Mouse (Mus musculus): ENCODE measurements around the gene Adgrf2. TPM values are rescaled to one million over a fixed set of nuclear protein-coding genes. Genes with fewer than 3 reads are reported as not detected.

Adgrf2 gene
- polyA plus RNA-seq, 1 experiment from 2014 or later = 0.09 TPM

DNA sequence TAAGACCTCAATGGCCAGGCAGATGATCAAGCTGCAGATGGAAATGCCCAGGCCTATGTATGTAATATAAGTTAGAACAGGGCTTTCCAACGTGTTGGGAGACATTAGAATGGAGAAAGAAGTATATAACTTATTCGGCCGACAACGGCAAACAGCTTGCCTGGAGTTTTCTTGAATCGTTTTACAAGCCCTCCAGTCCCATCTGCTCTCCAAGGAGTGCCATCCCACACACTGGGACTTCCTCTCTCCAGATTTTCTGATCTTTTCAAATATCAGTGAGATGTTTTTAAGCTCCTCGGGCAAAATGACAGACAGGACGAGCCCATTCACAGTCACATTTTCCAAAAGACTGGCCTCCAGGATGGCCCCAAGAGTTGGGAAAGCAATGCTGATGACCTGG is 31.3 kb downstream of the Adgrf2 start:
- H3K4me3 ChIP-seq = no peak overlapping the region
- H3K9me3 ChIP-seq = no peaks in the 10 kb centered on the region
- no peaks in the 10 kb centered on the region for H3K36me3 ChIP-seq
- ATAC-seq (ENCODE audit: low FRiP score, low read depth) = no peak
- no peaks in the 10 kb centered on the region for H3K4me1 ChIP-seq
- no peak overlapping the region for H3K9ac ChIP-seq (replicated peaks)
- no peaks in the 10 kb centered on the region for H3K27me3 ChIP-seq
- H3K4me2 ChIP-seq (replicated peaks) = no peak overlapping the region
- WGBS = 91% methylated on average over 7 of the region's 7 CpGs
- H3K27ac ChIP-seq (replicated peaks) = no peak overlapping the region

- Histone ChIP-seq H3K9me3 (no peaks in the 10 kb centered on the region), H3K27me3 (no peaks in the 10 kb centered on the region), H3K36me3 (no peaks in the 10 kb centered on the region), H3K9ac (replicated peaks) (no peak overlapping the region), H3K27ac (replicated peaks) (no peak overlapping the region), H3K4me1 (no peaks in the 10 kb centered on the region), H3K4me3 (no peak overlapping the region), H3K4me2 (replicated peaks) (no peak overlapping the region)
- WGBS = 89% methylated on average over 4 of the region's 4 CpGs
- no peak for ATAC-seq (ENCODE audit: low FRiP score, low read depth)
These were observed 36.4 kb downstream of the Adgrf2 start for GRCm38 (mm10) chr17:42705611-42706010.

GRCm38 (mm10) chr17:42702198-42702597 is 39.8 kb downstream of the Adgrf2 start:
- no peaks in the 10 kb centered on the region for H3K4me1 ChIP-seq
- no peak overlapping the region for H3K4me2 ChIP-seq (replicated peaks)
- no peaks in the 10 kb centered on the region for H3K9me3 ChIP-seq
- H3K27me3 ChIP-seq = no peaks in the 10 kb centered on the region
- ATAC-seq (ENCODE audit: low FRiP score, low read depth) = no peak
- H3K27ac ChIP-seq (replicated peaks) = no peak overlapping the region
- 91% methylated on average over 9 of the region's 9 CpGs for WGBS
- no peak overlapping the region for H3K9ac ChIP-seq (replicated peaks)
- H3K36me3 ChIP-seq = no peaks in the 10 kb centered on the region
- no peak overlapping the region for H3K4me3 ChIP-seq

- Histone ChIP-seq H3K4me3 (no peak overlapping the region), H3K27me3 (no peaks in the 10 kb centered on the region), H3K9ac (replicated peaks) (no peak overlapping the region), H3K27ac (replicated peaks) (no peak overlapping the region), H3K36me3 (no peaks in the 10 kb centered on the region), H3K4me1 (no peaks in the 10 kb centered on the region), H3K9me3 (no peaks in the 10 kb centered on the region), H3K4me2 (replicated peaks) (no peak overlapping the region)
- no peak for ATAC-seq (ENCODE audit: low FRiP score, low read depth)
- 82% methylated on average over 4 of the region's 4 CpGs for WGBS
These were observed 47.2 kb downstream of the Adgrf2 start for GRCm38 (mm10) chr17:42694730-42695129.

GRCm38 (mm10) chr17:42692136-42692535 is 49.8 kb downstream of the Adgrf2 start, which contains the start of gene Adgrf4:
Gene Adgrf4, minus strand, starts transcription at chr17:42692284.
- no peak for ATAC-seq (ENCODE audit: low FRiP score, low read depth)
- Histone ChIP-seq H3K27ac (replicated peaks) (no peak within 1 kb of the TSS), H3K4me1 (no peaks in the 10 kb centered on the region), H3K27me3 (no peaks in the 10 kb centered on the region), H3K9me3 (no peaks in the 10 kb centered on the region), H3K36me3 (no peaks in the 10 kb centered on the region), H3K4me3 (no peak within 1 kb of the TSS), H3K4me2 (replicated peaks) (no peak within 1 kb of the TSS), H3K9ac (replicated peaks) (no peak within 1 kb of the TSS)
- WGBS = 90% methylated on average over 10 of the region's 10 CpGs

DNA sequence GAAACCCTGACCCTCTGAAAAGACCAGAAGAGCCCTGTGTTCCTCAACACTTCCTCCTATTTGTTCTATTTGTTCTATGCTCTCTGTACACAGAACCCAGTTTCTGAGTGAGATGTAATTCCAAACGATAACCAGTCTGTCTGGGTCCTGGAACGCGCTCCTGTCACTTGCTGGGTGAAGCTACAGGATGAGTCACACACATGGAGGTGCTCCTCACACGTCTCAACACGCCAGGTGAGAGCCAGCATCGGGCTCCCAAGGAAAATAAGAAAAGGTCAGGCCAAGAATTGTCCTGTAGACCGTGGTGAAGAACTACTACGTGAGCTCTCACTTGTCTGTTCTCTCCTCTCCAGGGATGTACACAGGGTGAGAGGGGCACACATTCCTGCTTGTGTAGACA is 51.4 kb downstream of the Adgrf2 start:
- Histone ChIP-seq H3K4me3 (no peak overlapping the region), H3K9ac (replicated peaks) (no peak overlapping the region), H3K9me3 (no peaks in the 10 kb centered on the region), H3K36me3 (no peaks in the 10 kb centered on the region), H3K27me3 (no peaks in the 10 kb centered on the region), H3K4me1 (no peaks in the 10 kb centered on the region), H3K4me2 (replicated peaks) (no peak overlapping the region), H3K27ac (replicated peaks) (no peak overlapping the region)
- WGBS = 86% methylated on average over 8 of the region's 8 CpGs
- ATAC-seq (ENCODE audit: low FRiP score, low read depth) = no peak

Other genes starting within 250 kb of the Adgrf2 start
- 0.18 TPM in 1 of 2 replicates, not detected in the other for gene Opn5, start 130.8 kb downstream of the Adgrf2 start, polyA plus RNA-seq (2016; fragmentation: Nextera tagmentation; extraction: Ambion mirVana)
- gene Adgrf4, start 49.9 kb downstream of the Adgrf2 start, polyA plus RNA-seq (2016; fragmentation: Nextera tagmentation; extraction: Ambion mirVana) = 0.08 TPM in 1 of 2 replicates, not detected in the other
- gene Cd2ap, start 134.5 kb upstream of the Adgrf2 start, polyA plus RNA-seq (2016; fragmentation: Nextera tagmentation; extraction: Ambion mirVana) = 13.2 and 14.6 TPM in 2 replicates

Measured in midbrain, embryonic 12.5 days (tissue).